ENCODE assay signal across 14 mouse cellular contexts in genomic region chr2:71371790-71372189, GRCm38 (mm10). TPM values are rescaled to one million over a fixed set of nuclear protein-coding genes. Genes with fewer than 3 reads are reported as not detected.
DNase-seq lines count a peak whose midpoint lies in the region.
"Had no signal": no experiment of that assay in that cellular context is flagged by ENCODE, and none has a peak within 500 bp of the region (broad histone marks: within the 10 kb centered on the region; RNA-seq: fewer than 3 reads in every experiment).

No protein-coding gene starts in this region.

- DNase-seq in layer of hippocampus, adult 9-11 months, result peak; percentile 69
- DNase-seq in layer of hippocampus, postnatal 36 days, result no peak
- DNase-seq in MN1 (ENCODE audit: low spot score), result peak; percentile 77
- peak; percentile 17 to 37 for DNase-seq in frontal cortex, postnatal 14 days (ENCODE audit: low spot score in 2 of 2)
- peak; percentile 25 to 71 for DNase-seq in right cerebral cortex, postnatal 36 days (ENCODE audit: low spot score in 2 of 2)
- no peak for DNase-seq in adrenal gland, adult 8-10 months
- no peak for DNase-seq in heart, adult 9 months (ENCODE audit: low spot score in 2 of 2)
- DNase-seq: adrenal gland, postnatal 25 days; cerebellum, adult 11 months; gastrocnemius, postnatal 36 days; kidney, postnatal 10 days; liver, embryonic 13.5 days; lung, postnatal 4 days; midbrain, embryonic 14.5 days had no signal

RNA-seq across cellular contexts. Expression of gene Slc25a12, which starts 4.2 kb away (rescaled TPM):
- total RNA-seq in layer of hippocampus, postnatal 36 days (2021), result 100 to 1,000 TPM; 155 to 160 TPM
- total RNA-seq in adrenal gland, adult 8-10 months (2022), result 100 to 1,000 TPM in 3 of 4 experiments, 10 to 100 TPM in 1; 95.3 to 120 (median 107) TPM

RNA-seq across cellular contexts. Expression of gene Hat1, which starts 17.0 kb away (rescaled TPM):
- 10 to 100 TPM; 15.7 to 15.8 TPM for total RNA-seq in layer of hippocampus, postnatal 36 days (2021)
- 10 to 100 TPM; 26.5 to 31.3 (median 28.3) TPM for total RNA-seq in adrenal gland, adult 8-10 months (2022)

Comparison
In these comparisons a context has a peak if more than half of its experiments do, and no peak if none do; other contexts are left out.
1. DNase-seq: peak in layer of hippocampus, adult 9-11 months (single experiment), MN1 (single experiment), frontal cortex, postnatal 14 days (2 of 2) and right cerebral cortex, postnatal 36 days (2 of 2); none in layer of hippocampus, postnatal 36 days (0 of 2), adrenal gland, adult 8-10 months (single experiment) and heart, adult 9 months (0 of 2).